Mouse (Mus musculus) hindbrain, embryonic 15.5 days (tissue): ENCODE measurements around the gene Plekha7. TPM values are rescaled to one million over a fixed set of nuclear protein-coding genes. Genes with fewer than 3 reads are reported as not detected.

ENCODE experiments used
- ATAC-seq: fragments of 200-750 bp; cut with Nextera tagmentation; 2 replicates; pipeline ENCODE4 v1.8.0; 2017; ENCODE audit warnings: low read depth, moderate number of reproducible peaks, moderate TSS enrichment; ENCODE audit not compliant: low FRiP score
- H3K27ac ChIP-seq: fragments of 300-500 bp; sonication (generic); replicated peaks from 2 replicates; pipeline ENCODE4 v1.5.1; 2015; ENCODE audit warnings: mild to moderate bottlenecking, inconsistent platforms
- H3K27me3 ChIP-seq: fragments of 300-500 bp; sonication (generic); 2 replicates; pipeline ENCODE4 v1.6.1; 2015; ENCODE audit warnings: control low read depth, inconsistent platforms
- H3K36me3 ChIP-seq: fragments of 300-500 bp; sonication (generic); 2 replicates; pipeline ENCODE4 v1.6.1; 2015; ENCODE audit warnings: control low read depth, inconsistent platforms
- H3K4me1 ChIP-seq: fragments of 300-500 bp; sonication (generic); replicated peaks from 2 replicates; pipeline ENCODE4 v1.6.1; 2015; ENCODE audit warnings: control low read depth, inconsistent platforms
- H3K4me2 ChIP-seq: fragments of 300-500 bp; sonication (generic); 2 replicates; pipeline ENCODE4 v1.6.1; 2015; ENCODE audit warnings: moderate library complexity, mild to moderate bottlenecking, inconsistent platforms
- H3K4me3 ChIP-seq: fragments of 300-500 bp; sonication (generic); 2 replicates; pipeline ENCODE4 v1.5.1; 2015; ENCODE audit warnings: mild to moderate bottlenecking, inconsistent platforms
- H3K9ac ChIP-seq: fragments of 300-500 bp; sonication (generic); 2 replicates; pipeline ENCODE4 v1.6.1; 2015; ENCODE audit warnings: inconsistent platforms
- H3K9me3 ChIP-seq: fragments of 300-500 bp; sonication (generic); 2 replicates; pipeline ENCODE4 v1.6.1; 2016; ENCODE audit warnings: control low read depth, inconsistent platforms
- WGBS: fragments of 180-500 bp; shearing (Covaris S2); methylation state at CpG from one replicate; pipeline ENCODE4 v1.1.7; 2015; 5-methylcytosine and 5-hydroxymethylcytosine counted together
- polyA plus RNA-seq: library from polyadenylated mRNA; unstranded; fragments of >200 nt; fragmentation: Nextera tagmentation; extraction: Ambion mirVana; gene quantifications from 2 replicates; pipeline ENCODE4 v1.2.1, GENCODE M21; 2015

Plekha7 gene
- polyA plus RNA-seq: 9.4 and 10.3 TPM in 2 replicates

DNA sequence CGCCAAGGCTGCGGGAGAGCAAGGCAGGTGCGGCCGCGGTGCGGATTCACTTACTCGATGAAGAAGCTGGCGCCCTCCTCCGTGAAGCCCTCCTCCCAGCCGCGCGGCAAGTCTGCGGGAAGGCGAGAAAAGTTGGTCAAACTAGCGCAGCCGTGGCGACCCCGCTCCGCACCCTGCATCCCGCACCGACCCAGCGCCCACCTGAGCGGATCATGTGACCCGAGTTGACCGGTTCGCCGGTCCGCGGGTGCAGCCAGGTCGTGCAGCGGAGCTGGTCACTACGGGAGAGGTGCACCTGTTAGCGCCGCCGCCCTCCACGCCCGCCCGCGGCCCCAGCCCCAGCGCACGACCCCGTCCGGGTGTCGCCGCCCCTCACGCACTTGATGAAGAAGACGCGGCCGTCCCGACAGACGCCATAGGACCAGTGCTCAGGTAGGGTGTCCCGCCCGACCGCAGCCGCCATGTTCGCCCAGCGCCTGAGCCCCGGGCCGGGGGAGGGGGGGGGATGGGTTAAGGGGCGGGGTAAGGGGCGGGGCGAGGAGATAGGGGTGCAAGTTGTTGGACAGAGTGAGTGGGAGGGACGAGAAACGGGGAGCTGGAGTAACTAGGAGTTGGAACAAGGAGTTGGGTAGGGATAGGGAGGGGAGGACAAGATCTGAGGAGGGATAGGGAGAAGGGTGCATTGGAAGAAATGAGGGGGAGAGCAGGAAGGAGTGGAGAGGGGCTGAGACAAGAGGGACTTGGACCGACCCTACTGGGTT, at the start of gene Plekha7:
TSS of gene Plekha7 (minus strand) at position 506 of the 761 bp plus-strand sequence.
- peak within 1 kb of the TSS; percentile 42 for H3K9ac ChIP-seq
- peak within 1 kb of the TSS; percentile 62 for H3K27ac ChIP-seq
- WGBS: under 1% methylated on average over 54 of the region's 65 CpGs
- peak within 1 kb of the TSS; percentile 75 for H3K4me3 ChIP-seq
- H3K4me2 ChIP-seq: peak within 1 kb of the TSS; percentile 100
- no peaks in the 10 kb centered on the region for H3K9me3 ChIP-seq
- peak; percentile 65; the same call in 1 of the 2 replicates for ATAC-seq
- peaks cover 18% of the 10 kb centered on the region; the same call in 1 of the 2 replicates for H3K27me3 ChIP-seq
- H3K36me3 ChIP-seq: no peaks in the 10 kb centered on the region
- peaks cover 26% of the 10 kb centered on the region for H3K4me1 ChIP-seq

DNA sequence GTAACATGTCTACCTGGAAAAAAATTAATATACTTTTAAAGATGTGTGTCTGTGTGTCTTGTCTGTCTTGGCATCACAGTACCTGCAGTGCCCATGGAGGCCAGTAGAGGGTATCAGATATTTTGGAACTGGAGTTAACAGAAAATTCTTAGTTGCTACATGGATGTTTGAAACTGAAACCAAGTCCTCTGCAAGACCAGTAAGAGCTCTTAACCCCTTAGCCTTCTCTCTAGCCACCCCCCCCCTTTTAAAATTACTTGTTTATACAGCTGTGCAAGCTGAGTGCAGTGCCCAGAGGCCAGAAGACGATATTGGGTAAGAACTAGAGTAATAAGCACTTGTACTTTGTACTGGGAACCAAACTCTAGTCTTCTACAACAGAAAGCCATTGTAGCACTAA, 28.1 kb upstream of the Plekha7 start:
- H3K36me3 ChIP-seq: peaks cover 27% of the 10 kb centered on the region
- peaks cover 22% of the 10 kb centered on the region for H3K4me1 ChIP-seq
- no peaks in the 10 kb centered on the region for H3K27me3 ChIP-seq
- ATAC-seq: no peak
- no peaks in the 10 kb centered on the region for H3K9me3 ChIP-seq
- H3K4me2 ChIP-seq: no peak overlapping the region
- 79% methylated on average over 1 of the region's 1 CpGs for WGBS
- no peak overlapping the region for H3K9ac ChIP-seq
- no peak overlapping the region for H3K27ac ChIP-seq
- H3K4me3 ChIP-seq: no peak overlapping the region

DNA sequence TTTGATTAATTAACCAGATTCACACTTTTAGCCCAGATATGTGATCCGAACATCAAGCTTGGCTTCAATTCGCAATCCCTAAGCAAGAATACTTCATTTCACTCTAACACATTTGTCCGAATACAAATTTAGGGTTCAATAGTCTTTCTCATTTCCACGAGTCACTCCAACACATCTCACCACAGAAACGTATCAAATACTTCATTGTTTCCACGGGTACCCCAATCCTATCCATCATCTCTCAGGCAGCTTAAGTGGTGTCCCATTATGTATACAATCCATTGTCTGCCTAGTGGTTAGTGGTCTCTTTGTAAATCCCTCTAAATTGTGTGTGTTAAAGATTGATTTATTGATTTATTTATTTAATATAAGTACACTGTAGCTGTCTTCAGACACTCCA, 27.0 kb upstream of the Plekha7 start:
- peak overlapping the region; percentile 98 for H3K4me3 ChIP-seq
- peak overlapping the region; percentile 67 for H3K4me2 ChIP-seq

DNA sequence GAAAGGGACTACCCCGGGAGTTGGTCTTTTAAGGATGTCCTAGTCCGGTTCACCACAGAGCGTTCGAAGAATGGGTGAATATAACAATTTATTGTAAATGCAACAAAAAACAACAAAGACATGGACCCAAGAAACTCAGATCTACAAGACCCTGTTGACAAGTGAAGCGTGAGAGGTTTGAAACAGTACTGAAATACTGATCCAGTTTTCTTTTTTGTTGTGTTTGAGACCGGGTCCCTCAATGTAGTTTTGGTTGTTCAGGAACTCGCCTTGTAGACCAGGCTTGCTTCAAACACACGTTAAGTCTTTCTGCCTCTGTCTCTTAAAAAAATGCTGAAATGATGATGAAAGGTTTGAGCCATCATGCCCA, 26.5 kb upstream of the Plekha7 start:
- H3K27ac ChIP-seq: peak overlapping the region; percentile 93; the same call in 1 of the 2 replicates
- 26% methylated on average over 8 of the region's 8 CpGs for WGBS

More for the DNA sequence above, 27.0 kb upstream of the Plekha7 start:
- WGBS: 68% methylated on average over 6 of the region's 6 CpGs
- ATAC-seq: no peak
- no peaks in the 10 kb centered on the region for H3K27me3 ChIP-seq
- H3K9me3 ChIP-seq: no peaks in the 10 kb centered on the region
- H3K36me3 ChIP-seq: peaks cover 30% of the 10 kb centered on the region
- H3K27ac ChIP-seq: no peak overlapping the region
- H3K9ac ChIP-seq: 0 out of 2 replicates have a peak overlapping the region, but pooled peaks have one; percentile 98
- peaks cover 22% of the 10 kb centered on the region for H3K4me1 ChIP-seq

DNA sequence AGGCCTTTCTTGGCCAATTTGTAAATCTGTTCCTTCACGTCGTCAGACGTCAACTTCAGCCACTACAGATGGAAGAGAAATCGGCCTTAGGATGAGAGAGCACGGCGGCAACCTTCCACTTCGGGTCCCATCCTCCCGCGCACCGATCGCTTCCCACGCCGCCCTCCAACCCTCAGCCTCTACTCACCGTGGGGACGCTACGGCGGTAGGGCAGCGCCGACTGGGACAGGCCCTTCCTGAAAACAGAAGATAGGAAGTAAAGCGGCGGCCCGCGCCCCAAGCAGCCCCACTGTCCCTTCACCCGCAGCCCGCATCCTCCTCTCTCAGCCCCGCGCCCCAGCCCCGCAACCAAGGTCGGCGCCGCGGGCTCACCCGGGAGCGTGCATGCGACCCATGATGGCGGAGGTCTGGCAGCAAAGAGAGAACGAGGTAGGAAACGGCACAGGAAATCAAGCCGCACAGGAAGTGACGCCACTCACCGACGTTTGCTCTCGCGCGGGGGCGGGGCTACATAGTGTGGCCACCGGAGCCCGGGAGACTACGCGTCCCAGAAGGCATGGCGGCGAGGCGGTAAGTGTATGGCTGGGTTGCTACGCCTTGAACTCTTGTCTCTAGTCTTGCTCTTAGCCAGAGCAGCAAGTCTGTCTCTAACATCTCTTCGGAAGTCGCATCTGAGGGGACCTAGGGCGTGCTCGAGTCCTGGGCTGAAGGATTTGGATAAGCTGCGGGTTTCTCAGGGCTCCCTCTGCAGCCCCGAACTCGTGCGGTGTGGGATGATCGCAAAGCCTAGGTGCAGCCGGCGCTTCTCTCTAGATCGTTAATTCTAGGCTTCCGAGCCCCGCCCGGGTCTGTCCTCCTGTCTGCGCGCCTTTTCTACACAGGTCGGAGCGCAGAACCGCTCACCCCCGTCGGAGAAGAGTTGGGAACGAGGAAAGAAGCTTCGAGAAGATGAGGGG, 25.8 kb upstream of the Plekha7 start, which contains the start of gene Rps13:
TSS of gene Rps13 (minus strand) at position 483 of the 956 bp plus-strand sequence.
- H3K9me3 ChIP-seq: no peaks in the 10 kb centered on the region
- under 1% methylated on average over 77 of the region's 78 CpGs for WGBS
- peaks cover 22% of the 10 kb centered on the region for H3K4me1 ChIP-seq
- H3K4me2 ChIP-seq: peak within 1 kb of the TSS; percentile 67
- peak within 1 kb of the TSS; percentile 98 for H3K9ac ChIP-seq
- H3K27me3 ChIP-seq: no peaks in the 10 kb centered on the region
- H3K36me3 ChIP-seq: peaks cover 32% of the 10 kb centered on the region
- peak within 1 kb of the TSS; percentile 98 for H3K4me3 ChIP-seq
- peak; percentile 100 for ATAC-seq
- peak within 1 kb of the TSS; percentile 93 for H3K27ac ChIP-seq

More for the DNA sequence above, 26.5 kb upstream of the Plekha7 start:
- Histone ChIP-seq H3K4me2 (peak overlapping the region; percentile 67), H3K9me3 (no peaks in the 10 kb centered on the region), H3K27me3 (no peaks in the 10 kb centered on the region), H3K36me3 (peaks cover 31% of the 10 kb centered on the region), H3K4me3 (peak overlapping the region; percentile 98), H3K9ac (peak overlapping the region; percentile 98; the same call in 1 of the 2 replicates), H3K4me1 (peaks cover 22% of the 10 kb centered on the region)
- ATAC-seq: no peak

DNA sequence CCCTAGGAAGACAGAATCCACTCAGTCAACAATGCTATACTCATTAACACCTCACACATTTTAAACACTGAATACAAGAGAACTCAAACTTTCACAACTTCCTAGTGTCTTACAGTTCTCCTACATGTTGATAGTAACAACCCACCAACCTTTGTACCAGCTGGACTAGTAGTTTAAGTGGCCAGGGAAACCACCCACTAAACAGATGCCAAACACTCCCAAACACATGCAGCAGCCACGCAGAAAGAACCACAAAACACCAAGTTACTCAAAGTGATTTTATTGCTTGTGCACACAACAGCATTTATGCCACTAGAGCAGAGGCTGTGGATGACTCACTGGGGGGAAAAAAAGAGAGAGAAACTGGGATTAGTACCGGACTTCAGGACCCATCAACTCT, 23.1 kb upstream of the Plekha7 start:
- Histone ChIP-seq H3K4me2 (no peak overlapping the region), H3K27ac (no peak overlapping the region), H3K9ac (no peak overlapping the region), H3K36me3 (peaks cover 35% of the 10 kb centered on the region), H3K27me3 (no peaks in the 10 kb centered on the region), H3K4me1 (peaks cover 22% of the 10 kb centered on the region), H3K4me3 (no peak overlapping the region), H3K9me3 (no peaks in the 10 kb centered on the region)
- 92% methylated on average over 2 of the region's 2 CpGs for WGBS
- ATAC-seq: no peak

DNA sequence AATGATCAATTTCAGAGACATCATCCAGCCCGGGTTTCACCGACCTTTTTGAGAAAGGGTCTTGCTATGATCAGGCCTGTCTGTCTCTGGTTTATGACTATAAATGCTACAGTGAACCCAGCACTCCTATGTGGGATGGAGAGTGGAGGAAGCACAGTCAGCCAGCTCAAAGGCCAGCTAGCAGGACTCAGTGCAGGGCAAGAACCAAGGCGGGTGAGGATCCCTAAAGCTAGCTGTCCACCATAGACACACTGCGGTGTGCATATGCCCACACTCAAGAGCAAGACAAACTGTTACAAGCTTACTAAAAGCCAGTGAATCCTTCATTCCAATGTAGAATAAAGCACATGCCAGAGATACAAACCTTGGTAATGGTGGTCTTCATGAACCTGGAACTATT, 21.7 kb upstream of the Plekha7 start:
- no peak for ATAC-seq
- peaks cover 35% of the 10 kb centered on the region for H3K36me3 ChIP-seq
- no peak overlapping the region for H3K9ac ChIP-seq

DNA sequence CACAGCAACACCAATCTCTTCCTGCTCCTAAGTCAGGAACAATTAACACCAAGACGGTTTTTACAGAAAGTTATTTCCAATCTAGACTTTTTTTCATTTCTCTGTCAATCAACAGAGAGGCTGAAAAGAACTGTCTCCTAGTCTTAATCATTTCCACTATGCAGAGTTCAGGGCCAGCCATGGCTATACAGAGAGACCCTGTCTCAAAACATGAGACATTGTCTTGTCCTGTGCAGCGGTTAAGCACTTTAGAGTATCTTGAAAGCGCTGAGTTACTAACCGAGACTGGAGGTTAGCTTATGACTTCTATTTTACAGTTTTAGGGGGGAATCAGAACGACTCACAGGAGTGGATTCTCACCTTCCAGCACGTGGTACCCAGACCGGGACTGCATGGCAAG, 20.6 kb upstream of the Plekha7 start:
- Histone ChIP-seq H3K9ac (no peak overlapping the region), H3K27ac (no peak overlapping the region), H3K27me3 (no peaks in the 10 kb centered on the region), H3K4me3 (no peak overlapping the region), H3K4me2 (no peak overlapping the region), H3K9me3 (no peaks in the 10 kb centered on the region), H3K36me3 (peaks cover 35% of the 10 kb centered on the region), H3K4me1 (peaks cover 15% of the 10 kb centered on the region)
- 83% methylated on average over 7 of the region's 7 CpGs for WGBS
- no peak for ATAC-seq

More for the DNA sequence above, 21.7 kb upstream of the Plekha7 start:
- 84% methylated on average over 4 of the region's 4 CpGs for WGBS
- Histone ChIP-seq H3K9me3 (no peaks in the 10 kb centered on the region), H3K4me2 (no peak overlapping the region), H3K27me3 (no peaks in the 10 kb centered on the region), H3K27ac (no peak overlapping the region), H3K4me3 (no peak overlapping the region), H3K4me1 (peaks cover 19% of the 10 kb centered on the region)

DNA sequence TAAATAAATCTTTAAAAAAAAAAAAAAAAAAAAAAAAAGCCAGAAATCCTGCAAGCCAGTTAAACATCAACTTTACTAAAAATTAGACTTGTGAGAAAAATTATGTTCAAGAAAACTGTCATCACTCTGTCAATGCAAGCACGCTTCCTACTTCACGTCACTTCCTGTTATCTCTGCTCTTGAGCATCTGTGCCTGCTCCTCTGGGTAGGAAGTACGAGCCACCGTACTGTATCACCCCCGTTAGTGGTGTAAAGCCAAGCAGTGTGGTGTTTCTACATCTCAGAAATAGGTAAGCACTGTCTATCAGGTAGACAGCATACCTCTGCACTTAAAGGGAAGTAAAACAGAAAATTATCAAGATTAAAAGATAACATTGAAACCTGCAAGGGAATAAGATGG, 19.7 kb upstream of the Plekha7 start:
- H3K27ac ChIP-seq: no peak overlapping the region
- H3K4me2 ChIP-seq: no peak overlapping the region
- H3K9ac ChIP-seq: no peak overlapping the region
- no peak for ATAC-seq
- H3K4me3 ChIP-seq: no peak overlapping the region
- H3K4me1 ChIP-seq: peaks cover 12% of the 10 kb centered on the region
- no peaks in the 10 kb centered on the region for H3K9me3 ChIP-seq
- no peaks in the 10 kb centered on the region for H3K27me3 ChIP-seq
- WGBS: 91% methylated on average over 5 of the region's 5 CpGs
- H3K36me3 ChIP-seq: peaks cover 35% of the 10 kb centered on the region

DNA sequence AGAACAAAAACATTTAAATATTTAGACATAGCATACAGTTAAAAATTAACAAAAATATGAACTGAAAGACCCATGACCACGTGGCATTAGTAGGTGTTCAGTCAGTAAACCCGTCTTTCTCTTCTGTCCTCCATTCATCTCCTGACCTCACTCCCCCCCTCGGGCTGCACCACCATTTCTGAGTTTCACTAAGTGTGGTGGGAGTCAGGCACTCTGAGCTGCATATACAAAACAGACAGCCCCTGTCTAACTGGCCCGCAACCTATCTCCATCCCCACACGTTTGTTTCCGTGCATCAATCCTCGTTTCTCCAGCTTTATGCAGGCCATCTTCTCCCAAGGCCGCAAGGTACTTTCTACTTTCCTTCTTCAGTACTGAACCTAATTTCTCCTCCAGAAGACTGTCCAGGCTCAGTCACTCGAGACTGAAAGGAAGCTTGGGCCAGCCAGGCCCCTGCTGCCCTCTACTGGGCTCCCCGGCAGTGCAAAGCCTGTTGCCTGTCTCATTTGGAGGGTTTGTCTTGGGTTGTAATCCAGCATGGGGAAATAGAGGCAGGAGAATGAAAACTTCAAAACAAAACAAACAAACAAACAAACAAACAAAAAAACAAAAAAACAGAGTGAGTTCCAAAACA, 15.3 kb upstream of the Plekha7 start:
- peak; percentile 61 for ATAC-seq
- Histone ChIP-seq H3K4me1 (no peaks in the 10 kb centered on the region), H3K4me3 (no peak overlapping the region), H3K27ac (no peak overlapping the region), H3K9me3 (no peaks in the 10 kb centered on the region), H3K9ac (no peak overlapping the region), H3K4me2 (no peak overlapping the region), H3K27me3 (no peaks in the 10 kb centered on the region), H3K36me3 (peaks cover 3% of the 10 kb centered on the region; the same call in 1 of the 2 replicates)
- WGBS: 29% methylated on average over 10 of the region's 10 CpGs

DNA sequence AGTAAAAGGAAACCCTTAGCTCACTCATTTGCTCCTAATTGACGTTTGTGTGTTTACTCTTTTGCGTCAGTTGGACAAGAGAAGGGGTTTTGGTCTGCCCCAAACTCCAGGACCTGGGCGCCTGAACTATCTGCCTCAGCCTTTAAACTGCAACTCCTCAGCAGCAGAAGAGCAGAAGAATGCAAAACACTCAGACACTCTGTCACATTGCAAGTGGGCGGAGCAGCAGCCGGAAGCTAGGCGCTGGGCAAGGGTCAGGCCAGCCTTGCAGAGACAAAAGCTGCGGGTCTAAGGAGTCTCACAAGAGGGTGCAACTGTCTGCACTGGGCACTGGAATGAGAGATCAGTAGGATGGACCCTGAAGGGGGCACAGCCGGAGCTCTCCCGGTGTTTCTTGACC, 1.3 kb upstream of the Plekha7 start:
- 16% methylated on average over 9 of the region's 9 CpGs for WGBS
- no peaks in the 10 kb centered on the region for H3K9me3 ChIP-seq
- H3K4me3 ChIP-seq: no peak overlapping the region
- H3K4me2 ChIP-seq: peak overlapping the region; percentile 7; the same call in 1 of the 2 replicates
- no peak for ATAC-seq
- H3K27ac ChIP-seq: no peak overlapping the region
- no peak overlapping the region for H3K9ac ChIP-seq
- H3K4me1 ChIP-seq: peaks cover 26% of the 10 kb centered on the region
- peaks cover 18% of the 10 kb centered on the region; the same call in 1 of the 2 replicates for H3K27me3 ChIP-seq
- no peaks in the 10 kb centered on the region for H3K36me3 ChIP-seq
